Mouse (Mus musculus): Measurements from ENCODE around the gene Sft2d1. TPM values are rescaled to one million over a fixed set of nuclear protein-coding genes. Genes with fewer than 3 reads are reported as not detected.

Sft2d1 gene
- 100 to 1,000 TPM; 111 to 145 (median 111) TPM for polyA plus RNA-seq (2017; shearing (Covaris generic))

- peak; percentile 96 for ATAC-seq
Measured at GRCm38 (mm10) chr17:8310838-8311614, at the start of gene Sft2d1. TSS of gene Sft2d1 (plus strand) at chr17:8311102.

DNA sequence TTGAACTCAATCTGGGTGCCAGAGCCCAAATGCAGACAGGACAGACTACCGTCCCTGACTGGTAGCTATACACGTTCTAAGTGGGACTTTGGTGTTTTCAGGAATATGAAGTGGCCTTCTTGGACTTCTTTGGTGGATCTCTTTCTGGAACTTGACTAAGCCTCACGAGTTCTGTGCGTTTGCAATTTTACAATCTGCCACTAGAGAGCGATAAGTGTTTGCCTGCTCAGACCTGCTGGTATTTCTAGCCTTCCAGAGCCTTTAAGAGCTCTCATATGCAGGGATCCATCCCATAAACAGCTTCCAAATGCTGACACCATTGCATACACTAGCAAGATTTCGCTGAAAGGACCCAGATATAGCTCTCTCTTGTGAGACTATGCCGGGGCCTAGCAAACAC is 46.3 kb upstream of the Sft2d1 start:
- ATAC-seq, result peak; percentile 77

DNA sequence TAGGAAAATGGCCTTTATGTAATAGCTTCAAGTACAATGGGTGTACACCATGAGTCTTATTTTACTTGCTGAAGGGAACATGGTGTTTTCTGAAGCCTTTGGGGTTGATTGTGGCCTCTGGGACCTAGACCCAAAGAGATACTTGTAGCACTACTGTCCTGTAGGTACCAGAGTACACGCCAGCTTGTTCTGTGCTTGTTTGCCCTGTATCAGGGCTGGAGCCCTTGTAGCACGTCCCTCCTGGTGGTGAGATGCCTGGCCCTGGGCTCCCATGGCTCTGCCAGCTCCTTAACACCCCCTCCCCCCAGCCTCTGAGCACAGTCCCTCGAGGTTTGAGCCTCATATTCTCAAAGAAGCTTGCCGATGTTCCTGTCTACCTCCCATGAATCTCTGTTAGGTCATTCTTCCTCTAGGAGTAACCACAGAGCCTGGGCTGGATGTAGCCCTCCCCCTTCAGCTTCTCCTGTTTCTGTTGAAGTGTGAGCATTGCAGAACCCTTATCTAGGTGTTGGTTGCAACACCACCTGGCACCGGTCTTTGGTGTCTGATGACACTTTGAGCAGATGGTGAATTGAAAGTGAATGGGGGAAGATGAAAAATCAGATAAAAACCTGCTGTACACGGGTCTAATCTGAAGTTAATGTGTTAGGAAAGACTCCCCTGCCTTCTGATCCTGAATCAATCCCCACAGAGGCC is 38.7 kb upstream of the Sft2d1 start:
- no peak for ATAC-seq

- no peak for ATAC-seq
Measured at GRCm38 (mm10) chr17:8272951-8273350, 38.0 kb upstream of the Sft2d1 start.

- no peak for ATAC-seq
Measured at GRCm38 (mm10) chr17:8276071-8276470, 34.8 kb upstream of the Sft2d1 start.

- ATAC-seq, result no peak
Measured at GRCm38 (mm10) chr17:8276680-8277079, 34.2 kb upstream of the Sft2d1 start.

GRCm38 (mm10) chr17:8277266-8277665 is 33.6 kb upstream of the Sft2d1 start:
- ATAC-seq, result no peak

- no peak for ATAC-seq
Measured at GRCm38 (mm10) chr17:8278356-8278755, 32.5 kb upstream of the Sft2d1 start.

- ATAC-seq, result peak; percentile 66
Measured at GRCm38 (mm10) chr17:8282821-8283525, 27.9 kb upstream of the Sft2d1 start, which contains the start of gene Mpc1. TSS of gene Mpc1 (plus strand) at chr17:8282904.

GRCm38 (mm10) chr17:8283526-8284253 is 27.2 kb upstream of the Sft2d1 start:
- peak; percentile 91 for ATAC-seq

- peak; percentile 7 for ATAC-seq
Measured at GRCm38 (mm10) chr17:8284254-8284661, 26.6 kb upstream of the Sft2d1 start.

GRCm38 (mm10) chr17:8285056-8285455 is 25.8 kb upstream of the Sft2d1 start:
- no peak for ATAC-seq

DNA sequence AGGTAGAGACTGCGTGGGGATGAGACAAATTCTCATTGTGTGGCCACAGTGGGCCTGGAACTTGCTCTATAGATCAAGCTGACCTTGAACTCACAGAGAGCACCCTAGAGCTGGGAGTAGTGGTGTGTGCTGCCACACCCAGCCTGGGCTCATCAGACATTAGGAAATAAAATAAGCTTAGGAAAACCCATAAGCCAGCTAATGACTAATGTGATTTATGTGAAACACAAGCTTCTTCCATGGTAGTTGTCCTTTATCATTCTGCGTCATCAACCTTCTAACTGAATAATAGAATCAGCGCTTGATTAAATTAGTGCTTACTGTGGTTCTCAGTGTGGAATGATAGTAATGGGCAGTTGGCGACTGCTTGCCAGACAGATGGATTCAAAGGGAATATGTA is 23.9 kb upstream of the Sft2d1 start:
- ATAC-seq, result no peak

DNA sequence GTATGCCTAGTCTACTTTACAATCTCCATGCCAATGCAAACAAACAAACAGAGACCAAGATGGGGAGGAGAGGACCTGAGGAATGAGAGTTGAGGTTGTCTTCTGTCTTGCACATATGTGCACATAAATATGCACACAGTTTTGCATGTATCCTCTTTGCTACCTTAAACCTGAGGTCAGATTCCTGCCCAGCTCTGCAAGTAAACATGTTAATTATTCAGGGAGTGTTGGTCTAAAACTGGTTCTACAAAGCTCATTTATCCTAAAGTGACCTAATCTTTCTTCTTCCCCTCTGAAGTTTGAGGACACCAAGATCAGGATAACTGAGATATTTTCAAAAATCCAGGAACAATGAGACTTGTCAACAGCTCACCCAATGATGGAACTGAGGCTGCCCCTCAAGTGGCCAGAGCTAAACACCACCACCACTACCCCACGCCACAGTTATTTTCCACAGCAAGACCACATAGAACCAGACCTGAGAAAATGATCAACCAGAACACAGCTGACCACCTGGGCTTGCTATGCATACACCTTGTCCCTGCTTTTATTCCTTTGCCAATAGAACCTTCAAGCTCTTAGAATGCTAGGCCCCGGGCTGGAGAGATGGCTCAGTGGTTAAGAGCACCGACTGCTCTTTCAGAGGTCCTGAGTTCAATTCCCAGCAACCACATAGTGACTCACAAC is 20.8 kb upstream of the Sft2d1 start:
- ATAC-seq, result no peak

DNA sequence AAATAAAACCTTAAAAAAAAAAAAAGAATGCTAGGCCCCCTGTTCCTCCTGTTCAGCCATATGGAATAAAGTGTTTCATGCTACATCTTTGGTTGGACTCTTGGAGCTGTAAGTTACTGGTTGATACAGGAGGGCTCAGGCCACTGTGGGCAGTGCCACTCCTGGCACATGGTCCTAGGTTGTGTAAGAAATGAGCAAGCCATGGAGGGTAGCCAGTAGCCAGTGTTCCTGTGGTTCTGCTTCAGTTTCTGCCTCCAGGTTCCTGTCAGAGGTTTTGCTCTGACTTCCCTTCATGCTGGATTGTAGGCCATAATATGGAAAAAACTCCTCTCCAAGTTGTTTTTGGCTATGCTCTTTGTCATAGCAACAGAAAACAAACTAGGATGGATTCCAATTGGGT is 20.2 kb upstream of the Sft2d1 start:
- no peak for ATAC-seq

GRCm38 (mm10) chr17:8295825-8296224 is 15.1 kb upstream of the Sft2d1 start:
- ATAC-seq, result no peak

GRCm38 (mm10) chr17:8296313-8296844 is 14.5 kb upstream of the Sft2d1 start:
- no peak for ATAC-seq

- ATAC-seq, result no peak
Measured at GRCm38 (mm10) chr17:8297746-8298145, 13.2 kb upstream of the Sft2d1 start.

GRCm38 (mm10) chr17:8298281-8298680 is 12.6 kb upstream of the Sft2d1 start:
- no peak for ATAC-seq

DNA sequence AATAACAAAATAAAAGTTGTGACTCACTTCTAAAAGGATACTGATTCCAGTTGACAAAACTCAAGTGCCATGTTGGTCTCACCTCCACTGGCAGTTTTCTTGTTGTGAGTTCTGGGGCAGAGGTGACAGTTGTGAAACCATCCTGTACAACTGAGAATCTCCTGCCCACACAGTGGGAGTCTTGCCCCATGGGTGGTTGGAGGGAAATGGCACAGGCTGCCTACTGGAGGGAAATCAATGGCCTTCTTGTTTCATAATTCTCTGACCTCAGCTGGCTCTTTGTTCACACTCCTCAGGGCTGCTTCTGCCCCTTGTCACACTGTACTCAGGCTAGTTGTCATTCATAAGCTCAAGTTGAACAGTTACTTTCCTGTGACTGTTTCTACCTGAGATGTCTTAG is 11.4 kb upstream of the Sft2d1 start:
- no peak for ATAC-seq

- no peak for ATAC-seq
Measured at GRCm38 (mm10) chr17:8301515-8301914, 9.4 kb upstream of the Sft2d1 start.
